Mouse (Mus musculus) urinary bladder, postnatal 10 days (tissue): ENCODE measurements around the gene Tbx21.

Source experiments
- DNase-seq: peaks from one replicate; pipeline ENCODE4 v3.0.0; 2022; ENCODE audit warnings: low spot score

The Tbx21 gene

DNA sequence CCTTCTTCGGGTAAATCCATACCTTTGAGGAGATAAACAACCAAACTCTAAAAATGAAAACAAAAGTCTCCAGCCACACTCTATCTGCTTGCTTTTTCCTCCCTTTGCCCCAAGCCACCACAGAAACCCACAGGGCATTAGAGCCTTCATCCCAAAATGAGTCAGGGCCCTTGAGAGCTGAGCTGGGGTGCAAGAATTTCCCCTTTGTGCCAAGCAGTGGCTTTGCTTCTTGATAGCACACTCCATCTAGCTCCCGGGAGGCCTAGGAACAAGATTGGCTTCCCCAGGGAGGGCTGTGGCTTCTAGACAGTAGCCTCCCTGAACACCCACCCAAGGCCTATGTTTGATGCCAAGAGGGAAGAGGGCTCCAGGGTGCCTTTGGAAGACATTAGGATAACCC, 16.6 kb upstream of the Tbx21 start:
- no peak for DNase-seq

- DNase-seq, result no peak
Observed at GRCm38 (mm10) chr11:97130318-97130717, 15.2 kb upstream of the Tbx21 start.

GRCm38 (mm10) chr11:97128956-97129355, 13.8 kb upstream of the Tbx21 start:
- DNase-seq, result no peak

GRCm38 (mm10) chr11:97127470-97128223, 12.5 kb upstream of the Tbx21 start:
- no peak for DNase-seq

DNA sequence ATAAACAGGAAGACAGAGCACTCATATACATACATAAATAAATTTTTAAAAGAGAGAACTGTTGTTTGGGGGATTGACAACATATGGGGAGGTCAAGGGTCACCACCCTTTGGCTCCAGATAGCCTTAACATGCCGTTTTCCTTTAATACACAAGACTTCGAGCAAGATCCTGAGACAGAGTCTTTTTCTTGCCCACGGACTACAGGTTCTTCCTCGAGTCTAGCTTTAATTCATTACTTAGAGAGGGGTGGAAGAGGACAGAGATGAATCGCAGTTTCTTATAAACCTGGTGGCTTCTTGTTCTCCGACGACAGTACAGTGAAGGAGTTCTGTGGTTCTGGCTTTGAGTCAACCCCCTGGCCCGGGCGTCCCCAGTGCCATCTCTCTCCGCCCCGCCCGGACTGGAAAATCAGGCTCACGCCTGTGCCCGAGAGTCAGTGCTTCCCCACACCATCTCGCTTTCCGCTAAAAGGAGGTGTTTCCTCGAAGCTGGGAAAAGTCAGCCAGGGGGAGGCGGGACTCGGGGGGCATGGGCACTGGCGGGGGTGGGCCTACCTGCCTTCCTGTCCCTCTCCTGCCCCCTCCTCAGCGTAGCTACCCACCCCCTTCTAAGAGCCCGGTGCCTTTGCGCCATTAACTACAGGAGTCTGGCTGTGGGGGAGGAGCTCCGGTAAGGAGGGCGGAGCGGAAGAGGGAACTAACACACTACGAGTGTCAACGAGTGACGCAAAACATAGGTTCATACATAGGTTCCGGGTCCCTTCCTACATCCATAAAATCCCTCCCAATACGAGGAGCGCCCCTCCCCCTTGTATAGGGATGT, 11.7 kb upstream of the Tbx21 start:
- DNase-seq, result no peak

GRCm38 (mm10) chr11:97124266-97125036, 9.3 kb upstream of the Tbx21 start:
- DNase-seq, result no peak

- no peak for DNase-seq
Observed at GRCm38 (mm10) chr11:97123282-97123890, 8.3 kb upstream of the Tbx21 start.

DNA sequence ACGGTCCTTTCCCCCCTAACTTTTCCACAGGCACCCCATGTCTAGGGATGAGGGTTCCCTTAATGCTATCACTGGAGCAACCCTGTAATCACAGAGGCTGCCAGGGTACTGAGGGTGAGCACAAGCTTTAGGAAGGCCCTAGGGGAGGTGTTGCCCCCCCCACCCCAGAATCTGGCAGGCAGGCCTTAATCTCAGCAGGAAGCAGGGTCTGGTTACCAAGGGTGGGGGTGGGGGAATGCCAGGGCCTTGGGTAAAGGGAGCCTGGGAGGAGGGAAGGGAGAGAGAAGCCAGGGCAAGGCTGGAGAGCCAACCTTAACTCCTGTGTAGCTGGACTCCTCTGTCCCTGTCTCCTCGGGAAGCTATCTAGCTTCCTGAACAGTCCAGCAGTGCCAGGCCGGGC, 5.5 kb upstream of the Tbx21 start:
- no peak for DNase-seq

DNA sequence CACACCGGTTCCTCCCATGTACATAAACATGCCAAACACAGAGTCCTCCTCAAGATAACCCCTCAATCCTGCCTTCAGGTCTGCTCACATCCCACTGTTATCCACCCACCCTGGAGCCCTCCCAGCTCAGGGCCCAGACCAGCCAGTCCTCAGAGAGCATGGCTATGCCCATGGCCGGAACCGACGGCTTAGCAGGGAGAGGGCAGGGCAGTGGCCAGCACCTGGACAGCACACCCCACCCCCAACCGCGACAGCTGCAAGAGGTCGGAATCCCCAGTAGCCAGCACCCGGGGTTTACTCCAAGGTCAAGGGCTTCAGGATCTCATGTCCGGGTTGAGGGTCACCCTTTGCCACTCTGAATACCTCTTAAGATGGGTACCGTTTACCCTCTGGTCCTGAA, 5.1 kb upstream of the Tbx21 start:
- no peak for DNase-seq

DNA sequence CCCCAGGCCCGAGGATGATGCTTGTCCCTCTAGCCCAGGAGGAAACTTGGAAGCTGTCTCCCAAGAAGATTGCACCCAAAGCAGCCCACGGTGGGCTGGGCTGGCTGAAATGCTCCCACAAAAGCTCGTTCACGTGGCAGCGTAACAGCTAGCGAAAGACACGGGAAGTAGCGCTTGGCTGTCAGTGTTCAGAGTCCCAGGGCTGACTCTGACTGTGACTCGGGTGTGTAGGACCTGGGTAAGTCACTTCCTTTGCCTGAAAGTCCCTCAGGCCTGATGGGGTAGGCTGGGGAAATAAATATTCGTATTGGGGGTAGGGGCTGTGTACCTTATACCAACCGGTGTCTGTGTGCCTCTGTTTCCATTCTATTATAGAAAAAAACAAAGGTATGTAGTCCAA, 666 bp upstream of the Tbx21 start:
- DNase-seq, result no peak

DNA sequence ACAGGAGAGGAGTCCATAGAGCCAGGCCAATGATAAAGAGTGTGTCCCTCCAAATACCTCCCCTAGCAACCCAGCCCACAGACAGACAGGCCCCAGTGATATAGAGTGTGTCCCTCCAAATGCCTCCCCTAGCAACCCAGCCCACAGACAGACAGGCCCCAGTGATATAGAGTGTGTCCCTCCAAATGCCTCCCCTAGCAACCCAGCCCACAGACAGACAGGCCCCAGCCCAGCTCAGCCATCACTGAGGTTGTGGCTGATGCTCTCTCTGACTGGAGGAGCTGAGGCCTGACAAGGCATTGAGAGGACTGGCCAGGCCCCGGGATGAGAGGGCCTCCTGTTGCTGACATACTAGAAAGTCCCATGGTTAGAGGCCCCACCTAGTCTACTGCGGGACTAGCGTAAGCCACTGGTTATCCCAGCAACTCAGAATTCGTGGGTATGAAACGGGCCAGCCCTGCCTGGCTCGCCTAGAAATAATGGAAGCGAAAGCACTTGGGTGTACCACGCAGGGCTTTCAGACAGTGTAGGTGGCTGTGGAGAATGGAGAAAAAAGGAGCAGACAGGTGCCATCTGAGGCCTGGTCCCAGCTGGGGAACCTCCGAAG, 2.5 kb downstream of the Tbx21 start:
- DNase-seq, result no peak

- DNase-seq, result no peak
Observed at GRCm38 (mm10) chr11:97108976-97109375, 6.2 kb downstream of the Tbx21 start.

GRCm38 (mm10) chr11:97104091-97104483, 11.0 kb downstream of the Tbx21 start:
- no peak for DNase-seq

GRCm38 (mm10) chr11:97103163-97104090, 11.7 kb downstream of the Tbx21 start:
- no peak for DNase-seq

DNA sequence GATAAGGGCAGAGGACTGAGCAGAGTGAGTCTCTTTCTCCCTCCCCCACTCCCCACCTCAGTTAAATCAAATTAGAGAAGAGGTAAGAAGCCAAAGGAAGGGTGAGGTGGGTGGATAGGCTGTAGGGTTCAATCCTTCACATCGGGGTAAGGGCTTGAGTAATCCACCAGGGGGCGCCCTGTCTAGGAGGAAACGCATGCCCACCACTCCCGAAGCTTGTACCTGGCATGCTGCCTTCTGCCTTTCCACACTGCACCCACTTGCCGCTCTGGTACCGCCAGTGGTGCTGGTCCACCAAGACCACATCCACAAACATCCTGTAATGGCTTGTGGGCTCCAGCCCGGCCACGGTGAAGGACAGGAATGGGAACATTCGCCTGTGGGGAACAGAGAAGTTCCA, 13.4 kb downstream of the Tbx21 start:
- peak; percentile 27 for DNase-seq

GRCm38 (mm10) chr11:97098791-97099190, 16.3 kb downstream of the Tbx21 start:
- no peak for DNase-seq

- DNase-seq, result no peak
Observed at GRCm38 (mm10) chr11:97094600-97094999, 20.5 kb downstream of the Tbx21 start.

GRCm38 (mm10) chr11:97086365-97086764, 28.8 kb downstream of the Tbx21 start:
- no peak for DNase-seq

DNA sequence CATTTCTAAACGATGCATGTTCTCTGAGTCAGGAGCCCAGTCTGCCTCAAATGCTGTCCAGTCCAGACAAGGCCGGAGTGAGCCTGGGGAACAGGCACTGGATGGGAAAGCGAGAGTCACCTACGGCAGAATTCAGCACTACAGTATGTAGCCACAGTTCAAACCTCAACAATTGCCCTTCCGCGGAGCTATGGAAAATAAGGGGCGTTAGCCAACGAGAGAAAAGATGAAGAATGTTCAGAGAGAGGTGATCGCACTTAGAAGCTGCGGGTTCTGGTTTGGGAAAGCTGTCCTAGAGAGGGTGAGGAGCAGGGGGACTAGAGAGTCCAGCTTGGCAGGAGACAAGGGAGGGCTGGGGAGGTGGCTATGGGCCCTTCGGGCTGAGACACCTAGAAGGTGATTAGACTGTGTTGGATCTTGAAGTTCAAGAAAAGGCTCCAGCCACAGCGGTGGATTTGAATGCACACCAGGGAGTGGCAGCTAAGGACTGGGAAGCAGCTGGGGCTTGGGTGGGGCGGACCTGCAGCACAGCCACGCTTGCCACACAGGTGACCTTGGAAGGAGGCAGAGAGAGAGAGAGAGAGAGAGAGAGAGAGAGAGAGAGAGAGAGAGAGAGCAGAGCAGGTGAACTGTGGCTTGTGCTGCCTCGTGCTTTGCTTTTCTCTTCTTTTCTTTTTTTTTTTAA, 30.2 kb downstream of the Tbx21 start:
- DNase-seq, result no peak
